Comparison of ENCODE assay signal across 8 mouse cellular contexts in the genomic region with DNA sequence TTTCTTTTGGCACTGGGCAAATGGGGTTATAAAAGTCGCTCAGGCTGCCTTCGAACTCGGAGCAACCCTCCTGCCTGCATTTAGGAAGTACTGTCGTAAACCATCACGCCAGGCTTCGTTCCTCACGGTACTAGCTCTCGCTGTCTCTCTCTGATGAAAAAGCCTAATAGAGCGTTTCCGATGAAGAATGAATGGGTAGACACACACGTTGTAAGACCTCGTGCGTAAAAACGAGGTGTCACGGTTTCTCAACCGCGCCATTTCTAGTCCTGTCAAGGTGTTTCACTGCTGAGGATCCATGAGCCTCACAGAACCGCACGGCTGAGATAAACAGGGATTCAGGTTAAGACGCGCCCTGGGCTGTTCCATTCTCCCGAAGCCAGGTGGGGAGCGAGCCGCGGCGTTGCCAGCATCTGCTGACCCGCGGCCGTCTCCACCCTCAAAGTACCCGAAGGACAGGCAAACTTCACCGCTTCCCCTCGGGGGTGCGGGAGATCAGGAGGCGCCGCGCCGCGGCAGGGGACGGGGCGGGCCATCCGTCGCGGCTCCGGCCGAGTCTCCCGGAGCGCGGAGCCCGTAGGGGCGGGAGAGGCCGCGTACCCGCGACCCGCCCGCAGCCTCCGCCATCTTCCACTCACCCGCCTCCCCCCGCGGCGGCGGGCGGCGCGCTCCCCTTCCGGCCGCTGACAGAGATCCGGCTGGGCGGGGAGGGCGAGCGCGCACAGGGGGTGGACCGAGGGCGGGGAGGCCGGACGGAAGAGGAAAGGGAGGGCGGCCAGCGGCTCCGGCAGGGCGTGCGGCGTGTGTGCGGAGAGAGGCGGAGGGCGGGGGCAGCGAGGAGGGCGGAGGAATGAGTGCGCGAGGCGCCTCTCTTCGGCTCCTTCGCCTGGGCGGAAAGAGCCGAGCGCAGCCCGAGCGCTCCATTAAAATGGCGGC. TPM values are rescaled to one million over a fixed set of nuclear protein-coding genes. Genes with fewer than 3 reads are reported as not detected.
DNase-seq lines count a peak whose midpoint lies in the region; ATAC-seq and TF ChIP-seq lines count a peak whose summit lies in the region.

No protein-coding gene starts in this region.

- no peaks in the 10 kb centered on the region for H3K36me3 ChIP-seq in heart, embryonic 12.5 days
- H3K36me3 ChIP-seq in kidney, postnatal 0 days (ENCODE audit: insufficient read depth, low read length) = no peaks in the 10 kb centered on the region
- no peaks in the 10 kb centered on the region for H3K36me3 ChIP-seq in liver, embryonic 11.5 days (ENCODE audit: control insufficient read depth, insufficient read depth, low read length)
- H3K36me3 ChIP-seq in stomach, embryonic 14.5 days (ENCODE audit: control insufficient read depth, insufficient read depth, low read length) = no peaks in the 10 kb centered on the region

- peak; percentile 97 for ATAC-seq in erythroblast, adult 5-6 weeks (replicated peaks; ENCODE audit: low FRiP score, poor library complexity, severe bottlenecking)
- peak; percentile 97 for ATAC-seq in heart, embryonic 12.5 days (ENCODE audit: insufficient number of reproducible peaks, low FRiP score)
- peak; percentile 97 for ATAC-seq in kidney, postnatal 0 days (replicated peaks; ENCODE audit: low FRiP score, low read depth)
- peak; percentile 97 for ATAC-seq in liver, embryonic 11.5 days (replicated peaks; ENCODE audit: low FRiP score)
- peak; percentile 97 for ATAC-seq in stomach, embryonic 14.5 days (ENCODE audit: insufficient number of reproducible peaks, insufficient read depth, low FRiP score, low read depth)

- H3K9ac ChIP-seq in heart, embryonic 12.5 days = peak overlapping the region; percentile 100
- H3K9ac ChIP-seq in kidney, postnatal 0 days (ENCODE audit: low read depth, low read length) = peak overlapping the region; percentile 88
- peak overlapping the region; percentile 99 for H3K9ac ChIP-seq in liver, embryonic 11.5 days (ENCODE audit: low read depth, low read length)
- peak overlapping the region; percentile 93 for H3K9ac ChIP-seq in stomach, embryonic 14.5 days (replicated peaks; ENCODE audit: low read depth, low read length)

- no peak; the same call in 1 of the 2 replicates for TF ChIP-seq CTCF in kidney, postnatal 0 days (IDR thresholded peaks at IDR 0.05; ENCODE audit: low read depth)

- no peaks in the 10 kb centered on the region for H3K9me3 ChIP-seq in heart, embryonic 12.5 days (replicated peaks)
- H3K9me3 ChIP-seq in kidney, postnatal 0 days (replicated peaks; ENCODE audit: low read length) = no peaks in the 10 kb centered on the region
- no peaks in the 10 kb centered on the region for H3K9me3 ChIP-seq in liver, embryonic 11.5 days (ENCODE audit: control insufficient read depth, low read length)
- no peaks in the 10 kb centered on the region for H3K9me3 ChIP-seq in stomach, embryonic 14.5 days (ENCODE audit: control insufficient read depth, low read depth, low read length)

- peak overlapping the region; percentile 100 for H3K4me3 ChIP-seq in heart, embryonic 12.5 days
- peak overlapping the region; percentile 75 for H3K4me3 ChIP-seq in kidney, postnatal 0 days (replicated peaks; ENCODE audit: low read depth, low read length)
- peak overlapping the region; percentile 95 for H3K4me3 ChIP-seq in liver, embryonic 11.5 days (ENCODE audit: low read depth, low read length)
- H3K4me3 ChIP-seq in stomach, embryonic 14.5 days (ENCODE audit: low read depth, low read length) = peak overlapping the region; percentile 80

- no peaks in the 10 kb centered on the region for H3K27me3 ChIP-seq in heart, embryonic 12.5 days (replicated peaks)
- H3K27me3 ChIP-seq in kidney, postnatal 0 days (ENCODE audit: insufficient read depth, low read length) = no peaks in the 10 kb centered on the region
- no peaks in the 10 kb centered on the region for H3K27me3 ChIP-seq in liver, embryonic 11.5 days (replicated peaks; ENCODE audit: control insufficient read depth, insufficient read depth, low read length)
- no peaks in the 10 kb centered on the region for H3K27me3 ChIP-seq in stomach, embryonic 14.5 days (ENCODE audit: control insufficient read depth, insufficient read depth, low read length)

- peak; percentile 96 for DNase-seq in B cell, adult 2 months
- DNase-seq in brain, adult 2 months (ENCODE audit: low read depth, low spot score) = peak; percentile 99
- DNase-seq in kidney, postnatal 0 days (ENCODE audit: low spot score) = peak; percentile 99
- peak; percentile 95 for DNase-seq in liver, embryonic 11.5 days (ENCODE audit: low spot score)
- peak; percentile 97 for DNase-seq in naive thymus-derived CD4-positive, alpha-beta T cell, adult 2 months (ENCODE audit: low read depth)

- peak overlapping the region; percentile 83 for H3K4me2 ChIP-seq in heart, embryonic 12.5 days
- peak overlapping the region; percentile 69 for H3K4me2 ChIP-seq in kidney, postnatal 0 days (ENCODE audit: low read length)
- H3K4me2 ChIP-seq in liver, embryonic 11.5 days = peak overlapping the region; percentile 77
- peak overlapping the region; percentile 60 for H3K4me2 ChIP-seq in stomach, embryonic 14.5 days (replicated peaks; ENCODE audit: low read depth, low read length)

- peak overlapping the region; percentile 100 for H3K27ac ChIP-seq in heart, embryonic 12.5 days (ENCODE audit: poor library complexity, severe bottlenecking)
- peak overlapping the region; percentile 99 for H3K27ac ChIP-seq in kidney, postnatal 0 days
- H3K27ac ChIP-seq in liver, embryonic 11.5 days (ENCODE audit: low read depth, low read length) = peak overlapping the region; percentile 98
- H3K27ac ChIP-seq in stomach, embryonic 14.5 days (ENCODE audit: low read length) = peak overlapping the region; percentile 99

- WGBS in heart, embryonic 12.5 days = under 1% methylated on average over 74 of the region's 98 CpGs
- 1% methylated on average over 81 of the region's 98 CpGs for WGBS in kidney, postnatal 0 days
- 0% methylated on average over 79 of the region's 98 CpGs for WGBS in liver, embryonic 11.5 days
- under 1% methylated on average over 46 of the region's 98 CpGs for WGBS in stomach, embryonic 14.5 days

- H3K4me1 ChIP-seq in heart, embryonic 12.5 days (replicated peaks) = peaks cover 9% of the 10 kb centered on the region; the same call in 1 of the 2 replicates
- no peaks in the 10 kb centered on the region for H3K4me1 ChIP-seq in kidney, postnatal 0 days (replicated peaks; ENCODE audit: insufficient read depth, low read length)
- H3K4me1 ChIP-seq in liver, embryonic 11.5 days (replicated peaks; ENCODE audit: control insufficient read depth, insufficient read depth, low read length) = peaks cover 12% of the 10 kb centered on the region
- peaks cover 9% of the 10 kb centered on the region for H3K4me1 ChIP-seq in stomach, embryonic 14.5 days (ENCODE audit: control insufficient read depth, insufficient read depth, low read length)

RNA-seq across cellular contexts. Expression of gene Usp34, which starts 0.8 kb away (rescaled TPM):
- 26.5 and 35.5 TPM in 2 replicates for total RNA-seq in erythroblast, adult 5-6 weeks (2015; ENCODE audit: low replicate concordance)
- 32.8 and 38.6 TPM in 2 replicates for total RNA-seq in erythroblast, adult 5-6 weeks (2017; ENCODE audit: low replicate concordance)
- 19.2 and 24.3 TPM in 2 replicates for polyA plus RNA-seq in heart, embryonic 12.5 days (2016; fragmentation: Nextera tagmentation; extraction: Ambion mirVana)
- polyA plus RNA-seq in kidney, postnatal 0 days (2015; fragmentation: Nextera tagmentation; extraction: Ambion mirVana) = 22.5 and 24.5 TPM in 2 replicates
- 19.7 and 21.8 TPM in 2 replicates for polyA plus RNA-seq in liver, embryonic 11.5 days (2014; fragmentation: Nextera tagmentation; extraction: Ambion mirVana)
- polyA plus RNA-seq in stomach, embryonic 14.5 days (2014; fragmentation: Nextera tagmentation; extraction: Ambion mirVana) = 44.6 and 46.2 TPM in 2 replicates

RNA-seq across cellular contexts. Expression of gene Xpo1, which starts 50.1 kb away (rescaled TPM):
- total RNA-seq in erythroblast, adult 5-6 weeks (2015; ENCODE audit: low replicate concordance) = 43.1 and 58.4 TPM in 2 replicates
- 94.0 and 130 TPM in 2 replicates for total RNA-seq in erythroblast, adult 5-6 weeks (2017; ENCODE audit: low replicate concordance)
- polyA plus RNA-seq in heart, embryonic 12.5 days (2016; fragmentation: Nextera tagmentation; extraction: Ambion mirVana) = 99.7 and 109 TPM in 2 replicates
- 45.7 and 49.3 TPM in 2 replicates for polyA plus RNA-seq in kidney, postnatal 0 days (2015; fragmentation: Nextera tagmentation; extraction: Ambion mirVana)
- polyA plus RNA-seq in liver, embryonic 11.5 days (2014; fragmentation: Nextera tagmentation; extraction: Ambion mirVana) = 118 and 131 TPM in 2 replicates
- polyA plus RNA-seq in stomach, embryonic 14.5 days (2014; fragmentation: Nextera tagmentation; extraction: Ambion mirVana) = 118 and 125 TPM in 2 replicates

Comparison
In these comparisons a context has a peak if more than half of its experiments do, and no peak if none do; other contexts are left out.
1. Peak in every context shown above with its lines: DNase-seq, ATAC-seq, H3K4me3 ChIP-seq and H3K27ac ChIP-seq.